Mouse (Mus musculus) T-helper 2 cell (primary cell): ENCODE data around the gene Ccdc97.
"Not testable (repeated sequence)": the region's sequence is repeated elsewhere in the genome, so short reads cannot be mapped to it uniquely, and the experiment has no call there.

Experiments
- in situ Hi-C: fragments of 300-600 bp; cut with MboI, MseI; formaldehyde crosslinking; loops from one replicate; pipeline ENCODE4 v1.15.1; 2025; ENCODE audit warnings: high pct_unique_total_duplicates

Gene Ccdc97

DNA sequence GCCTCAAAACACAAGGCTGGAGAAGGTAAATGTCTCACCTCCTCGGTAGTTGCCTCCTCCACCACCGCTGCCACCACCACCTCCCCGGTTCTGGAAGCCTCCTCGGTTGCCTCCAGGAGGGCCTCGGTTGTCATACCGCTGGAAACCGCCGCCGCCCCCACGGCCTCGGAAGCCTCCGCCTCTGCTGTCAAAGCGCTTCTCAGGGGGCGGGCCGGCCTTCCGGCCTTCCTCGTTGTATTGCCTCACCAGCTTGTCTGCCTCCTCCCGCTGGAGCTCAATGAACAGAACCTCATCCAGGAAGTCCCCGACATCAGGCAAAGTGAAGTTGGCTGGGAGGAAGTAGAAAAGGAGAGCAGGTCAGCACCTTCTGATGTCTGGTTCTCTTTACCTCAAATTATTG, 7.0 kb upstream of the Ccdc97 start:
- in situ Hi-C loops, result loop anchor here (25.0 kb wide), 1 partner anchor 1461 kb away; the partner anchor contains the start of genes BC024978, Gm21983, Mia and Rab4b

DNA sequence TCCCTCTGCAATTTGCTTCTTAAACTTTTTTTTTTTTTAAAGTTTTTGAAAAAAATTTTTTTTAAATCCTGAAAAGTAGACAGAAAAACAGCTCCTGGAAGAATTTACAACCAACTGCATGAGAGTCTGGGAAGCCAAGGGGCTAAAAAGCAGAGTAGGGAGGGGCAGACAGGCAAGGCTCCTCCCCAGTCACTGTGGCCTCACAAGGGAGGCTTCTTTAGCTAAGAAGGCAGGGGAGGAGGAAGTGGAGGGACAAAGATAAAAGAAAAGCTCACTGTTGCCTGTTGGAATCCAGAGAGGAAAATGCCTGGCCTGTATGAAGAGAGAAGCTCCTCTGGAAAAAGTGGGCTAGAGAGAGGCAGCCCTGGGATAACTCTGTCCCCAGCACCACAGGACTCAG, 2.9 kb upstream of the Ccdc97 start:
- in situ Hi-C loops, result not testable (repeated sequence)

DNA sequence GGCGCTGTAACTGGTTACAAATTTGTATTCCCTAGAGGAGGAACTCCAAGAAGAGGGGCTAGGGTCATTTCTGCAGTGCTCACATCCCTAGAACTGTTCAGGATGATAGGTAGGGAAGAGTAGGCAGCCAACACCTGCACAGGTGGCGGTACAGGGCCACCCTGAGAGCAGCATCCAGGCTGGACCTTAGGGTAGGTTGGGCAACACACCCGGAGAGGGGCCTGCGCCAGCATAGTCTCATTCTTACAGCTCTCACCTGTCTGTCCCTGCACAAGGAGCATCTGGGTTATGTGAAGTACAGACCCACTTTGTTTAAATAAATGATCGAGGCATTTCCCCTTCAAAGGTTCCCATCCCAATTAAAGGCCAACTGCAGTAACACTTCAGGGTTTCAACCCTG, 1.9 kb upstream of the Ccdc97 start:
- in situ Hi-C loops, result no loop called here

- in situ Hi-C loops, result no loop called here
Observed at GRCm38 (mm10) chr7:25719761-25720610, 1.1 kb upstream of the Ccdc97 start.

DNA sequence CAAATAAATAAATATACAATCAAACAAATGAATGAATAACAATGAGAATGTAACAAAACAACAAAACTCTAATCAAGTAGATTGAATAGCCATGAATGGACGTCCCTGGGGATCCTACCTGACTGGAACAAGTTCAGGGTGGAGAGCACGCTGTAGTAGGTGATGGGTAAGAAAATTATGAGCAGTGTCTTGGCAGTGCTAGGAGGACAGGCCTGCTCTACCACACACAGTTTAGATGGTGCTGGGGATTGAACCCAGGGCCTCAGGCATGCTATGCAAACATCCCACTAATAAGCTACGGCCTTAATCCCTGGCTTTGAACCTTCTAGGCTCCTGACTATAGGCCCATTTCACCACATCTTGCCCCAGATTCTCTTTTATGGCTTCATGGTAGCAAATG, 1.4 kb downstream of the Ccdc97 start:
- in situ Hi-C loops, result no loop called here

GRCm38 (mm10) chr7:25715731-25716271, 3.1 kb downstream of the Ccdc97 start:
- in situ Hi-C loops, result no loop called here

GRCm38 (mm10) chr7:25714581-25714980, 4.3 kb downstream of the Ccdc97 start:
- in situ Hi-C loops, result no loop called here

GRCm38 (mm10) chr7:25712801-25713200, 6.1 kb downstream of the Ccdc97 start:
- in situ Hi-C loops, result no loop called here

- in situ Hi-C loops, result no loop called here
Observed at GRCm38 (mm10) chr7:25711731-25712197, 7.1 kb downstream of the Ccdc97 start.

- in situ Hi-C loops, result no loop called here
Observed at GRCm38 (mm10) chr7:25711165-25711564, 7.7 kb downstream of the Ccdc97 start.

GRCm38 (mm10) chr7:25710519-25711130, 8.3 kb downstream of the Ccdc97 start:
- in situ Hi-C loops, result no loop called here

- in situ Hi-C loops, result no loop called here
Observed at GRCm38 (mm10) chr7:25709961-25710360, 8.9 kb downstream of the Ccdc97 start.

DNA sequence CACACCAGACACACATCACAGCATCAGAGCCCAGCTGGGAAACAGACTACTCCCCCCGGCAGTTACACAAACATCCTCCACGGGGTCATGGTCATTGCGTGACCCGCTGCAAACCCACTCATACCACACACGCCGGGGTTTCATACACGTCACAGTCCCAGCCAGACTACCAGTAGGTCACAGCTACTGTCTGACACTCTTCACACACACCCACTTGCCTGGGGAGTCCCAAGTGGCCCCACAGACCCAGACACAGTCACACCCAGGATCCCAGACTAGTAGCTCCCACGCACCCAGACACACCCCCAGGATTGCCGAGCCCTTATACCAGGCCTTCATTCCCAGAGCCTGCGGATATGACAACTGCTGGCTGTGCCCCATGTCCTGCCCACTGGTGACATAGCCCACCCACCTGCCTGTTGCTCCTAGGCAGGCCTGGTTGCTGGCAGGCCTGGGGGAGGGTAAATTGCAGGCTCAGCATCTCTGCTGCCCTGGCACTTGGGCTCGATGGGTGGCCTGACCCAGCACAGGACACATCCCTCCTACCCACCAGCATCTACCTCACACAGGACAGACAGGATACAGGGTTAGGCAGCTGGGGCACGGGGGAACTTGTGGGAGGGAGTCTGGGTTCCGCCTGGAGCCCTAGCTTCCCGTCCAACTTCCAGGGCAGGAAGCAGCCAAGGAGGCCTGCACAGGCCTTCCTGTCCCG, 11.2 kb downstream of the Ccdc97 start:
- in situ Hi-C loops, result no loop called here

DNA sequence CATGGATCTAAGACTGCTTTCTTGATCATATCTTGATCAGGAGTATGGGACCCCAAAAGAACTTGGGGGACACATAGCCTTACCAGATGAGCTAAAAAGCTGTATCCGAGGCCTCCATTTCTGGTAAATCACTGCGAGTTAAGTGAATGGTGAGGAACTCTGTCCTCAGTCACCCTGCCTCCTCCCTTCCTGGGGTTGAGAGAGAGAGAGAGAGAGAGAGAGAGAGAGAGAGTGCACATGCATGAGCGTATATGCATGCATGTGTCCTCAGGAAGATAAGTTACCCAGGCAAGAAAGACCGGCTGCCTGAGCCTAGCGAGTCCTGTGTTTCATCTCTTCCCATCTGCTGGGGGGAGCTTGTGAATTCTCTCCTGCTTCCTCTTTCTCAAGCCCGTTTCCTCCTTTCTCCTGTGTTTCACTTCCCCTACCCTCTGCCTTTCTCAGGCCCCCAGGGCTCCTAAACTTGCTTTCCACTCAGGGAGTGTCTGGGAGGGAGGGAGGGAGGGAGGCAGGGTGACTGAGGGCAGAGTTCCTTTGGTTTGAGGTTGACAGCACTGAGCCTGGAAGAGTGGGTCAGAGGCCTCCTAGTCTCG, 12.2 kb downstream of the Ccdc97 start:
- in situ Hi-C loops, result no loop called here

GRCm38 (mm10) chr7:25705801-25706251, 13.1 kb downstream of the Ccdc97 start:
- in situ Hi-C loops, result no loop called here

GRCm38 (mm10) chr7:25704716-25705364, 14.0 kb downstream of the Ccdc97 start:
- in situ Hi-C loops, result no loop called here

DNA sequence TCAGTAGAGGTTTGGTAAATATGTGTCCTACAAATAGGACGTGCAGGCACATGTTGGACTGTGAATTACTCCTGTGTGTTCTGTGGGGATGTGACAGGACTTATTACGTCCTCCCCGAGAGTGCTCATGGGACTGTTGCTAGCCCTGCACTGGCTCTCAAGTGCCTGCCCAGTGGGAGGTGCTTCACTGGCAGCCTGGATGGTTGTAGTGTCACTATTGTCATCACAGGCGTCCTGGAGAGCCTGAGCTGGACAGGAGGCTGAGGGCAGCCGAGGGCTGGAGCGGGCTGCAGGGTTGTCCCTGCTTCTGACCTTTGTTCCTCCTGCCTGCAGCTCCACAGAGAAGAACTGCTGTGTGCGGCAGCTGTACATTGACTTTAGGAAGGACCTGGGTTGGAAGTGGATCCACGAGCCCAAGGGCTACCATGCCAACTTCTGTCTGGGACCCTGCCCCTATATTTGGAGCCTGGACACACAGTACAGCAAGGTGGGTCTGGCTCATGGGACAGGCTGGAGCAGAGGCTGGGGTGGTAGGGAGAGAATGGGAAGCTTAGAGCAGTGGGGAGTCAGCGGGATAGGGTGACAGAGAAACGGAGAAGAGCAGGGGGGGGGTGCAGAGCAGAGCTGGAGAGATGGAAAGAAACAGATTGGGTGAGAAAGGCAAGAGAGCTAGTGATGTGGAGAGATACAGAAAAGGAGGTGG, 14.9 kb downstream of the Ccdc97 start:
- in situ Hi-C loops, result no loop called here

DNA sequence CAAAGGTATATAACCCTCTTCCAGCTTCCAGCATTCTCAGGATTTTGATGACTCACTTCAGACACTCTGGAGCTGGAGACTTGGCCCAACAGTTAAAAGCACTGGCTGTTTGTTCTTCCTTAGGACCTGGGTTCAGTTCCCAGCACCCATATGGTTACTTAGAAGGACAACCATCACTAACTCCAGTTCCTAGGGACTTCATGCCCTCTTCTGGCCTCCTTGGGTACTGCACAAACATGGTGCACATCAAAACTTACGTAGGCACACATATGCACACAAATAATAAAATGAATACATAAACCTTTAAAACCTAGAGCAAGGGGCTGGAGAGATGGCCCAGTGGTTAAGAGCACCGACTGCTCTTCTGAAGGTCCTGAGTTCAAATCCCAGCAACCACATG, 16.5 kb downstream of the Ccdc97 start:
- in situ Hi-C loops, result no loop called here

- in situ Hi-C loops, result no loop called here
Observed at GRCm38 (mm10) chr7:25700732-25701131, 18.2 kb downstream of the Ccdc97 start.

DNA sequence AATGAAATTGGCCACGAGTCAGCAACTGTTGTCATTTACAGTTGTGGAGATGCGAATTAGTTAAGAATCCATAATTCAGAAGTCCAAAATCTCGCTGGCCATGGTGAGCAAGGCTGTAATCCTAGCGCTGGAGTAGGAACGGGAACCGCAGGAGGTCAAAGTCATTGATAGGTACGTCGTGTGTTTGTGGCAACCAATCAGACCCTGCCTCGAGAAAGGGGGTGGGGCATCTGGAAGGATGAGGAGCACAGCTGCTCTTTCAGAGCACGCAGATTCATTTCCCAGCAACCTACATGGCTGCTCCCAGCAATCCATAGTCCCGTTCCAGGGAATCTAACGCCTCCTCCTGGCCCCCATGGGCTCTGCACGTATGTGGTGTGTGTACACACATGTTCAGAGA, 19.0 kb downstream of the Ccdc97 start:
- in situ Hi-C loops, result loop anchor here (5.0 kb wide), 1 partner anchor 47 kb away; no protein-coding TSS in a partner anchor
